Mouse (Mus musculus) heart, embryonic 14.5 days (tissue): ENCODE results near the gene Brsk2. TPM values are rescaled to one million over a fixed set of nuclear protein-coding genes. Genes with fewer than 3 reads are reported as not detected.

Experiments
- ATAC-seq: fragments of 200-750 bp; cut with Nextera tagmentation; 2 replicates; pipeline ENCODE4 v1.8.0; 2017; ENCODE audit warnings: low read depth, moderate TSS enrichment; ENCODE audit not compliant: insufficient number of reproducible peaks, insufficient read depth, low FRiP score
- H3K27ac ChIP-seq, 2 experiments: fragments of 200-500 bp in 1 of 2; fragments of 300-500 bp in 1 of 2; sonication (generic) in 1 of 2; replicated peaks in 1 of 2; 2 replicates each; pipeline ENCODE4 v1.5.1; 2012 to 2014; ENCODE audit warnings: low read depth in 2 of 2, low read length in 2 of 2, control low read depth in 1 of 2, mild to moderate bottlenecking in 1 of 2, mixed read lengths in 1 of 2; ENCODE audit not compliant: control insufficient read depth in 1 of 2, insufficient read depth in 1 of 2
- H3K27me3 ChIP-seq: fragments of 300-500 bp; sonication (generic); 2 replicates; pipeline ENCODE4 v1.6.1; 2014; ENCODE audit warnings: mild to moderate bottlenecking, low read length, control low read depth; ENCODE audit not compliant: control insufficient read depth, insufficient read depth
- H3K36me3 ChIP-seq: fragments of 300-500 bp; sonication (generic); 2 replicates; pipeline ENCODE4 v1.6.1; 2014; ENCODE audit warnings: mild to moderate bottlenecking, control low read depth, low read length, mixed read lengths; ENCODE audit not compliant: control insufficient read depth, insufficient read depth
- H3K4me1 ChIP-seq, 2 experiments: fragments of 200-500 bp in 1 of 2; fragments of 300-500 bp in 1 of 2; sonication (generic) in 1 of 2; 2 replicates each; pipeline ENCODE4 v1.6.1; 2012 to 2014; ENCODE audit warnings: low read length in 2 of 2, control low read depth in 1 of 2, mixed read lengths in 1 of 2; ENCODE audit not compliant: control insufficient read depth in 2 of 2, insufficient read depth in 2 of 2
- H3K4me2 ChIP-seq: fragments of 300-500 bp; sonication (generic); 2 replicates; pipeline ENCODE4 v1.6.1; 2014; ENCODE audit warnings: mild to moderate bottlenecking, low read length
- H3K4me3 ChIP-seq, 2 experiments: fragments of 200-500 bp in 1 of 2; fragments of 300-500 bp in 1 of 2; sonication (generic) in 1 of 2; 2 replicates each; pipeline ENCODE4 v1.5.1; 2012 to 2014; ENCODE audit warnings: low read length in 2 of 2, mild to moderate bottlenecking in 2 of 2, control low read depth in 1 of 2, low read depth in 1 of 2, moderate library complexity in 1 of 2; ENCODE audit not compliant: control insufficient read depth in 1 of 2, insufficient read depth in 1 of 2
- H3K9ac ChIP-seq: fragments of 300-500 bp; sonication (generic); 2 replicates; pipeline ENCODE4 v1.6.1; 2014; ENCODE audit warnings: mild to moderate bottlenecking, low read length
- H3K9me3 ChIP-seq: fragments of 300-500 bp; sonication (generic); 2 replicates; pipeline ENCODE4 v1.6.1; 2016; ENCODE audit warnings: low read length, control low read depth; ENCODE audit not compliant: control insufficient read depth
- microRNA-seq: library from miRNA; unstranded; fragments of <30 nt; microRNA quantifications from one replicate; pipeline ENCODE4, GENCODE M21; 2016
- polyA plus RNA-seq: library from polyadenylated mRNA; unstranded; fragments of >200 nt; fragmentation: Nextera tagmentation; extraction: Ambion mirVana; gene quantifications from 2 replicates; pipeline ENCODE4 v1.2.1, GENCODE M21; 2014

Brsk2 gene
- polyA plus RNA-seq, 1 experiment from 2014 or later: 0.27 TPM

GRCm38 (mm10) chr7:142050536-142050935 is 101.0 kb downstream of the Brsk2 start:
- no peak for ATAC-seq
- H3K4me3 ChIP-seq: no peak overlapping the region
- H3K27ac ChIP-seq: no peak overlapping the region
- H3K4me1 ChIP-seq: peaks cover 0 to 6% of the 10 kb centered on the region in 2 experiments; a peak in 1 of 4 replicates
- H3K27me3 ChIP-seq: no peaks in the 10 kb centered on the region
- no peaks in the 10 kb centered on the region for H3K9me3 ChIP-seq
- H3K36me3 ChIP-seq: peaks cover 5% of the 10 kb centered on the region; the same call in 1 of the 2 replicates
- H3K9ac ChIP-seq: no peak overlapping the region
- H3K4me2 ChIP-seq: no peak overlapping the region

Small RNA genes within 50 kb of the gene (microRNA-seq; reads per million reads assigned to microRNA genes)
- gene Mir3104: not detected

Other genes with a start within 250 kb of the Brsk2 start
- gene Muc5ac, start 160.8 kb upstream of the Brsk2 start, polyA plus RNA-seq: 0.07 TPM in 1 of 2 replicates, not detected in the other
- gene Muc5b, start 110.7 kb upstream of the Brsk2 start, polyA plus RNA-seq: 0.04 TPM in 2 replicates
- 41.5 and 41.7 TPM in 2 replicates for gene Tollip, start 31.2 kb upstream of the Brsk2 start, polyA plus RNA-seq
- 46.8 and 48.9 TPM in 2 replicates for gene Mob2, start 111.3 kb downstream of the Brsk2 start, polyA plus RNA-seq
- 13.3 and 16.7 TPM in 2 replicates for gene Dusp8, start 146.1 kb downstream of the Brsk2 start, polyA plus RNA-seq
- not detected in 2 replicates for gene Gm45618, start 171.0 kb downstream of the Brsk2 start, polyA plus RNA-seq
- not detected in 2 replicates for gene Gm39115, start 186.3 kb downstream of the Brsk2 start, polyA plus RNA-seq
- not detected in 2 replicates for gene Gm45337, start 194.9 kb downstream of the Brsk2 start, polyA plus RNA-seq
- not detected in 2 replicates for gene Gm29735, start 207.4 kb downstream of the Brsk2 start, polyA plus RNA-seq
- not detected in 2 replicates for gene Gm4553, start 216.0 kb downstream of the Brsk2 start, polyA plus RNA-seq
- not detected in 2 replicates for gene Krtap5-2, start 226.3 kb downstream of the Brsk2 start, polyA plus RNA-seq
- gene Gm10153, start 240.6 kb downstream of the Brsk2 start, polyA plus RNA-seq: not detected in 2 replicates